Mouse (Mus musculus): ENCODE measurements around the gene Twf1.

DNA sequence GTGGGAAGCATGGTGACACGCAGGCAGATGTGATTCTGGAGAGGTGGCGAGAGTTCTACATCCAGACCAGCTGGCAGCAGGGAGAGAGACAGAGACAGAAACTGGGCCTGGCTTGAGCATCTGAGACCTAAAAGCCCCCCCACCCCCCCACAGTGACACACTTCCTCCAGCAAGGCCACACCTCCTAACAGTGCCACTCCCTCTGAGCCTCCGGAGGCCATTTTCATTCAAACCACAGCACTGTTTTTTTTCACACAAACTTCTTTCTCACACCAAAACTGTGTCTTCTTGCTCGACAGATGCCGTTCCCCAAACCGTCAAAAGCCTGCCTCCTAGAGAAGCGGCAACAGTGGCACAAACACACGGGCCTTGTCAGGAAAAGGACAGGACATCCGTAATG lies 36.2 kb downstream of the Twf1 start:
- TF ChIP-seq PAX5 (IDR thresholded peaks at IDR 0.05; ENCODE audit: low read length) (no peak), EP300 (IDR thresholded peaks at IDR 0.05; ENCODE audit: low read length) (no peak), POLR2A (IDR thresholded peaks at IDR 0.05; ENCODE audit: low read depth, low read length) (no peak), CTCF (conservative IDR thresholded peaks at IDR 0.05 in 1 of 2, IDR thresholded peaks at IDR 0.05 in 1 of 2; ENCODE audit: low read depth in 2 of 2, low read length in 2 of 2) (no peak), HCFC1 (IDR thresholded peaks at IDR 0.05; ENCODE audit: low read depth, low read length) (no peak), USF1 (IDR thresholded peaks at IDR 0.05; ENCODE audit: low read depth, low read length) (no peak), CHD2 (IDR thresholded peaks at IDR 0.05; ENCODE audit: low read length) (no peak), MAX (IDR thresholded peaks at IDR 0.05; ENCODE audit: low read length) (no peak), MAFK (IDR thresholded peaks at IDR 0.05; ENCODE audit: insufficient replicate concordance, low read length) (no peak), IRF4 (IDR thresholded peaks at IDR 0.05; ENCODE audit: low read depth, low read length) (no peak), ZNF384 (IDR thresholded peaks at IDR 0.05; ENCODE audit: low read depth, low read length) (no peak), E2F4 (IDR thresholded peaks at IDR 0.05; ENCODE audit: insufficient replicate concordance, low read depth, low read length) (no peak), ZC3H11A (IDR thresholded peaks at IDR 0.05; ENCODE audit: low read depth, low read length) (no peak)

All from CH12.LX (cell line).